Mouse (Mus musculus): ENCODE data around the gene Gdf9.

DNA sequence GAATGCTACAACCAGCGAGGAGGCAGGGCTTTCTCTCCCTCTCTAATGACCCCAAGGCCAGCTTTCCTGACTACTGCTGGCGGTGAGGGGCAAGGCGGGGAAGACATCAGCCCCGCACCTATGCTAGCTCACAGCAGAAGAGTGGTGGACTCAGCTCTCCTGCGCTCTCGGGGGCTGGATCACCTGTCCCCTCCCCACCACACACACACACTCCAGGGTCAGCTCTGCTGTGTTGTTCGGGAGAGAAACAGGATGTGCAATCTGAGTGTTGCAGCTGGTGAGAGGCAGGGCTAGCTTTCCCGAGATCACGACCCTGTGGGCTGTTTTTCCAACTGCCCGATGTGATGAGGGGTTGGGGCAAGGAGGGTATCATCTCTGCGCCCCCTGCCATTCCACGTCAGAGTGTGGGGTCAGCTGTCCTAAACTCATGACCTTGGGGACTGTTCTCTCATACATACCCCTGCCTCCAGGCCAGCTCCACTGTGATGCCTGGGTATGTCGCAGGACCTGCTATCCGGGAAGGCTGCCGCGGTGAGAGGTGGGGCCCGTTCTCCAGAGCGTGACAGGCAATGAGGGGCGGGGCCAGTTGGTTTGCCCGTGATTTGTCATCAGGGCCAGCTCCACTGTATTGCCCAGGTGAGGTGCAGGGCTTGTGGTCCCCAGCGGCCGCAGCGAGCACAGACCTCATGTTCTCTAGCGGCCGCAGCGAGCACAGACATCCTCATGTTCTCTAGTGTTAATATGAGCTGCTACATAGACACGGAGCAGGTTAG lies 56.2 kb downstream of the Gdf9 start:
- TF ChIP-seq CTCF (IDR thresholded peaks at IDR 0.05; ENCODE audit: low read depth, low read length) (no peak), POLR2A (IDR thresholded peaks at IDR 0.05; ENCODE audit: extremely low read depth, insufficient read depth, low read length) (no peak)

All from liver, adult 2 months (tissue).